Mouse (Mus musculus) fibroblast of lung, adult 2 months (primary cell): ENCODE data around the gene Ptges2.

Source experiments
- DNase-seq: peaks from one replicate; pipeline ENCODE4 v3.0.0-alpha.2; 2011; ENCODE audit warnings: low read depth

The Ptges2 gene

GRCm38 (mm10) chr2:32375317-32375940, 20.3 kb upstream of the Ptges2 start:
- DNase-seq: no peak

- DNase-seq: no peak
These were observed 18.7 kb upstream of the Ptges2 start for GRCm38 (mm10) chr2:32376963-32377362.

GRCm38 (mm10) chr2:32380001-32380500, 15.6 kb upstream of the Ptges2 start:
- no peak for DNase-seq

GRCm38 (mm10) chr2:32381141-32381774, 14.4 kb upstream of the Ptges2 start:
- DNase-seq: no peak

GRCm38 (mm10) chr2:32381775-32382223, 13.9 kb upstream of the Ptges2 start, which contains the start of gene 1110008P14Rik:
TSS of gene 1110008P14Rik (minus strand) at chr2:32381938.
- no peak for DNase-seq

- no peak for DNase-seq
These were observed 13.0 kb upstream of the Ptges2 start for GRCm38 (mm10) chr2:32382689-32383088.

GRCm38 (mm10) chr2:32387706-32388490, 7.8 kb upstream of the Ptges2 start, which contains the start of gene Lcn2:
TSS of gene Lcn2 (minus strand) at chr2:32388252.
- DNase-seq: no peak

- no peak for DNase-seq
These were observed 6.5 kb upstream of the Ptges2 start for GRCm38 (mm10) chr2:32389157-32389556.

- DNase-seq: no peak
These were observed 4.8 kb upstream of the Ptges2 start for GRCm38 (mm10) chr2:32390871-32391270.

GRCm38 (mm10) chr2:32392063-32392462, 3.6 kb upstream of the Ptges2 start:
- DNase-seq: no peak

GRCm38 (mm10) chr2:32394973-32395372, 723 bp upstream of the Ptges2 start:
- DNase-seq: no peak

GRCm38 (mm10) chr2:32395946-32396621, 388 bp downstream of the Ptges2 start:
- peak; percentile 81 for DNase-seq

- no peak for DNase-seq
These were observed 999 bp downstream of the Ptges2 start for GRCm38 (mm10) chr2:32396695-32397094.

GRCm38 (mm10) chr2:32404663-32405062, 9.0 kb downstream of the Ptges2 start:
- peak; percentile 77 for DNase-seq

- DNase-seq: no peak
These were observed 11.6 kb downstream of the Ptges2 start for GRCm38 (mm10) chr2:32407144-32407824.

GRCm38 (mm10) chr2:32408429-32409424, 13.0 kb downstream of the Ptges2 start:
- no peak for DNase-seq

GRCm38 (mm10) chr2:32411407-32411806, 15.7 kb downstream of the Ptges2 start:
- no peak for DNase-seq

GRCm38 (mm10) chr2:32412742-32413531, 17.2 kb downstream of the Ptges2 start:
- DNase-seq: no peak

GRCm38 (mm10) chr2:32413936-32414335, 18.2 kb downstream of the Ptges2 start:
- no peak for DNase-seq
